Mouse (Mus musculus) G1E (cell line): Measurements from ENCODE around the gene Creb3. TPM values are rescaled to one million over a fixed set of nuclear protein-coding genes. Genes with fewer than 3 reads are reported as not detected.

Experiments
- ATAC-seq: 2 replicates; pipeline ENCODE4 v1.8.0; 2016; ENCODE audit warnings: mild to moderate bottlenecking; ENCODE audit not compliant: insufficient number of reproducible peaks, poor library complexity, low FRiP score, severe bottlenecking; ENCODE audit errors: extremely low read depth
- DNase-seq: peaks from one replicate; pipeline ENCODE4 v3.0.0; 2012; ENCODE audit warnings: low spot score
- H3K27me3 ChIP-seq: 2 replicates; pipeline ENCODE4 v1.6.1; 2012; ENCODE audit warnings: mild to moderate bottlenecking, low read length, inconsistent platforms; ENCODE audit not compliant: insufficient read depth
- H3K36me3 ChIP-seq: replicated peaks from 2 replicates; pipeline ENCODE3; 2012; ENCODE audit warnings: mild to moderate bottlenecking, inconsistent platforms
- H3K4me1 ChIP-seq: 2 replicates; pipeline ENCODE4 v1.6.1; 2012; ENCODE audit warnings: low read depth, low read length, inconsistent platforms, mixed read lengths; ENCODE audit not compliant: insufficient read depth
- H3K4me3 ChIP-seq: 2 replicates; pipeline ENCODE4 v1.5.1; 2012; ENCODE audit warnings: low read depth, mild to moderate bottlenecking, inconsistent platforms, low read length, moderate library complexity, mixed read lengths
- H3K9me3 ChIP-seq: replicated peaks from 2 replicates; pipeline ENCODE4 v1.6.1; 2012; ENCODE audit warnings: inconsistent platforms
- CTCF ChIP-seq: IDR thresholded peaks from 2 replicates; pipeline ENCODE4 v1.5.1; 2012; ENCODE audit warnings: low read depth, low read length, inconsistent platforms, mixed read lengths
- GATA1 ChIP-seq: IDR thresholded peaks from 2 replicates; pipeline ENCODE4 v1.6.1; 2012; ENCODE audit warnings: borderline replicate concordance, low read length, inconsistent platforms, mixed read lengths
- GATA2 ChIP-seq: IDR thresholded peaks from 2 replicates; pipeline ENCODE4 v1.6.1; 2012; ENCODE audit warnings: low read depth, low read length, inconsistent platforms, borderline replicate concordance
- POLR2AphosphoS5 ChIP-seq: IDR thresholded peaks from 2 replicates; pipeline ENCODE4 v1.6.1; 2012; ENCODE audit warnings: low read depth, low read length, inconsistent platforms; ENCODE audit not compliant: insufficient replicate concordance
- TAL1 ChIP-seq: conservative IDR thresholded peaks from 2 replicates; pipeline ENCODE4 v1.6.1; 2012; ENCODE audit warnings: low read depth, low read length, inconsistent platforms, mixed read lengths
- polyA plus RNA-seq: library from polyadenylated mRNA; stranded (reverse); fragments of >175 nt; gene quantifications from 2 replicates; pipeline ENCODE4 v1.2.3, GENCODE M21; 2012
- total RNA-seq, 2 experiments: library from RNA; stranded (forward) in 1 of 2; stranded (reverse) in 1 of 2; fragments of 200-1000 nt in 1 of 2; fragments of >200 nt in 1 of 2; fragmentation: Nextera tagmentation in 1 of 2; gene quantifications; 2 replicates each; pipeline ENCODE4 v1.2.3; 2014 to 2017

Gene Creb3
- total and polyA plus RNA-seq, 3 experiments = 1.9 to 60.0 (median 9.4) TPM

- Histone ChIP-seq H3K4me3 (peak overlapping the region; percentile 18; the same call in 1 of the 2 replicates), H3K36me3 (no peaks in the 10 kb centered on the region), H3K9me3 (no peaks in the 10 kb centered on the region), H3K4me1 (peaks cover 56% of the 10 kb centered on the region), H3K27me3 (no peaks in the 10 kb centered on the region)
- peak; percentile 67 for ATAC-seq
- TF ChIP-seq TAL1 (peak; percentile 63), CTCF (no peak), GATA2 (no peak), POLR2AphosphoS5 (no peak)
- DNase-seq = peak; percentile 36
These were observed 42.9 kb downstream of the Creb3 start for GRCm38 (mm10) chr4:43604751-43605685.

DNA sequence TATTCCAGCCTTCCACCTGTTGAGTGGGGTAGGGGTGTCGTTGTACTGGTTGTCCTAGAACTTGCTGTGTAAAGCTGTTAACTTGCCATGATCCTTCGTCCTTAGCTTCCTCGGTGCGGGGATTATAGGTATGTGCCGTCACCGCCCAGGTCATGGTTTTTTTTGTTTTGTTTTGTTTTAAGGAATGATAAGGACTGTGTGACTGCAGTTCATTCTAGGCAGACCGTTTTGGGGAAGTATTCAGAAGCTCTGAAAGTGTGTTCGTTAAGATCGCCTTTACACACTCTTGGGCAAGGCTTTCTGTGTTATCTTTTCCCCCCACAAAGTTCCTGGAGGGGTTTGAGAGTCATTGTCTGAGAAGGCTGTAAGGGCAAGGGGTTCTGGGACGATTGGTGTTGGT is 50.4 kb downstream of the Creb3 start:
- no peak for TF ChIP-seq GATA1
- TF ChIP-seq POLR2AphosphoS5 = no peak
- peak; percentile 25; the same call in 1 of the 2 replicates for TF ChIP-seq TAL1
- TF ChIP-seq CTCF = no peak
- Histone ChIP-seq H3K4me1 (peaks cover 33% of the 10 kb centered on the region), H3K36me3 (no peaks in the 10 kb centered on the region), H3K9me3 (no peaks in the 10 kb centered on the region), H3K27me3 (no peaks in the 10 kb centered on the region), H3K4me3 (peak overlapping the region; percentile 59; the same call in 1 of the 2 replicates)
- no peak for DNase-seq
- peak; percentile 63 for ATAC-seq

DNA sequence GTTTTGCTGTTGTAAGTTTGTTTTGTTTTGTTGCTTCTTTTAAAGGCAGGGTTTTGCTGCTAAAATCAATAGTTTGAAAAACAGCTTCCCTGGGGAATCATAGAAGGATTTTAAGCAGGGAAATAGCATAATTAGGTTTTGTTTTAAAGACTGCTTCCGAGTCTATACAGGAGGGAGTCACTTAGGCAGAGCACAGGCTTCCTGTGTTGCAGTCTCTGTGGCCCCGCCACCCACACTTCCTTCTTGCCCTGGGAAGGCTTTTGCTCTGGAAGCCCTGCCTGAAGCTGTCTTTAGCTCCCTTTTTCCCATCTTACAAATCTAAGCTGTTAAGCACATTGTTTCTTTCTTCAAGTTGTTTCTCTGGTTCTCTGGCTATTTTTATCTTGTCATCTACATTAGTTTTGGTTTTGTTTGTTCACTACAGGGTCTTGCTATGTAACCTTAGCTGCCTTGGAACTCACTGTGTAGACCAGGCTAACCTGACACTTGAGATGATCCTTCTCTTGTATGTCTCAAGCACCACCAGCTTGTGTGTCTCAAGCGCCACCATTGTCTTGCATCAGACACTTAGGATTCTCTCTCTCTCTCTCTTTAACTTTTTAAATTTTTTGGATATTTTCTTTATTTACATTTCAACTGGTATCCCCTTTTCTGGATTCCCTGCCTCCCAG is 51.1 kb downstream of the Creb3 start:
- DNase-seq = no peak
- Histone ChIP-seq H3K4me3 (peak overlapping the region; percentile 59; the same call in 1 of the 2 replicates), H3K4me1 (peaks cover 30% of the 10 kb centered on the region), H3K27me3 (no peaks in the 10 kb centered on the region), H3K9me3 (no peaks in the 10 kb centered on the region), H3K36me3 (no peaks in the 10 kb centered on the region)
- ATAC-seq = peak; percentile 76
- TF ChIP-seq TAL1 = no peak
- TF ChIP-seq POLR2AphosphoS5 = no peak
- TF ChIP-seq GATA2 = no peak
- TF ChIP-seq GATA1 = no peak
- no peak for TF ChIP-seq CTCF

Other genes starting within 250 kb of the Creb3 start
Only the 20 nearest of the 23 such genes appear.
- not detected in 2 replicates for gene Fam166b, start 133.2 kb upstream of the Creb3 start, total RNA-seq (2014; fragmentation: Nextera tagmentation)
- gene Fam166b, start 133.2 kb upstream of the Creb3 start, total RNA-seq (2017) = 0.11 TPM in 1 of 2 replicates, not detected in the other
- gene Fam166b, start 133.2 kb upstream of the Creb3 start, polyA plus RNA-seq = not detected in 2 replicates
- gene Tesk1, start 120.4 kb upstream of the Creb3 start, total RNA-seq (2014; fragmentation: Nextera tagmentation) = 23.5 and 26.3 TPM in 2 replicates
- 8.7 and 10.6 TPM in 2 replicates for gene Tesk1, start 120.4 kb upstream of the Creb3 start, total RNA-seq (2017)
- gene Tesk1, start 120.4 kb upstream of the Creb3 start, polyA plus RNA-seq = 55.8 and 64.0 TPM in 2 replicates
- gene Cd72, start 107.7 kb upstream of the Creb3 start, total RNA-seq (2014; fragmentation: Nextera tagmentation) = 0.87 TPM in 1 of 2 replicates, not detected in the other
- 0.16 and 1.3 TPM in 2 replicates for gene Cd72, start 107.7 kb upstream of the Creb3 start, total RNA-seq (2017)
- gene Cd72, start 107.7 kb upstream of the Creb3 start, polyA plus RNA-seq = 1.0 and 1.5 TPM in 2 replicates
- not detected in 2 replicates for gene Sit1, start 78.6 kb upstream of the Creb3 start, total RNA-seq (2014; fragmentation: Nextera tagmentation)
- not detected in 2 replicates for gene Sit1, start 78.6 kb upstream of the Creb3 start, total RNA-seq (2017)
- not detected in 2 replicates for gene Sit1, start 78.6 kb upstream of the Creb3 start, polyA plus RNA-seq
- gene Ccdc107, start 69.4 kb upstream of the Creb3 start, total RNA-seq (2014; fragmentation: Nextera tagmentation) = 18.8 and 25.2 TPM in 2 replicates
- 28.3 and 28.6 TPM in 2 replicates for gene Ccdc107, start 69.4 kb upstream of the Creb3 start, total RNA-seq (2017)
- 72.0 and 82.4 TPM in 2 replicates for gene Ccdc107, start 69.4 kb upstream of the Creb3 start, polyA plus RNA-seq
- gene Arhgef39, start 62.6 kb upstream of the Creb3 start, total RNA-seq (2014; fragmentation: Nextera tagmentation) = 23.4 and 71.2 TPM in 2 replicates
- gene Arhgef39, start 62.6 kb upstream of the Creb3 start, total RNA-seq (2017) = 29.0 and 32.4 TPM in 2 replicates
- 16.4 and 21.8 TPM in 2 replicates for gene Arhgef39, start 62.6 kb upstream of the Creb3 start, polyA plus RNA-seq
- gene Car9, start 55.4 kb upstream of the Creb3 start, total RNA-seq (2014; fragmentation: Nextera tagmentation) = not detected in 2 replicates
- 0.11 and 0.12 TPM in 2 replicates for gene Car9, start 55.4 kb upstream of the Creb3 start, total RNA-seq (2017)
- not detected in 2 replicates for gene Car9, start 55.4 kb upstream of the Creb3 start, polyA plus RNA-seq
- gene Tpm2, start 38.6 kb upstream of the Creb3 start, total RNA-seq (2014; fragmentation: Nextera tagmentation) = not detected in 2 replicates
- 0.27 TPM in 1 of 2 replicates, not detected in the other for gene Tpm2, start 38.6 kb upstream of the Creb3 start, total RNA-seq (2017)
- not detected in 2 replicates for gene Tpm2, start 38.6 kb upstream of the Creb3 start, polyA plus RNA-seq
- gene Tln1, start 359 bp downstream of the Creb3 start, total RNA-seq (2014; fragmentation: Nextera tagmentation) = 166 and 262 TPM in 2 replicates
- 127 and 167 TPM in 2 replicates for gene Tln1, start 359 bp downstream of the Creb3 start, total RNA-seq (2017)
- gene Tln1, start 359 bp downstream of the Creb3 start, polyA plus RNA-seq = 138 and 163 TPM in 2 replicates
- gene Rgp1, start 16.4 kb downstream of the Creb3 start, total RNA-seq (2014; fragmentation: Nextera tagmentation) = 48.5 and 54.7 TPM in 2 replicates
- 18.6 and 23.2 TPM in 2 replicates for gene Rgp1, start 16.4 kb downstream of the Creb3 start, total RNA-seq (2017)
- 31.2 and 105 TPM in 2 replicates for gene Rgp1, start 16.4 kb downstream of the Creb3 start, polyA plus RNA-seq
- gene Gba2, start 16.5 kb downstream of the Creb3 start, total RNA-seq (2014; fragmentation: Nextera tagmentation) = 21.4 and 23.8 TPM in 2 replicates
- gene Gba2, start 16.5 kb downstream of the Creb3 start, total RNA-seq (2017) = 12.6 and 14.1 TPM in 2 replicates
- 14.5 and 18.3 TPM in 2 replicates for gene Gba2, start 16.5 kb downstream of the Creb3 start, polyA plus RNA-seq
- not detected in 2 replicates for gene Msmp, start 22.2 kb downstream of the Creb3 start, total RNA-seq (2014; fragmentation: Nextera tagmentation)
- gene Msmp, start 22.2 kb downstream of the Creb3 start, total RNA-seq (2017) = 0.17 TPM in 1 of 2 replicates, not detected in the other
- gene Msmp, start 22.2 kb downstream of the Creb3 start, polyA plus RNA-seq = not detected in 2 replicates
- gene Npr2, start 69.6 kb downstream of the Creb3 start, total RNA-seq (2014; fragmentation: Nextera tagmentation) = 6.3 TPM in 1 of 2 replicates, not detected in the other
- 0.23 and 0.44 TPM in 2 replicates for gene Npr2, start 69.6 kb downstream of the Creb3 start, total RNA-seq (2017)
- gene Npr2, start 69.6 kb downstream of the Creb3 start, polyA plus RNA-seq = 0.04 TPM in 2 replicates
- 0.73 TPM in 1 of 2 replicates, not detected in the other for gene Spag8, start 91.3 kb downstream of the Creb3 start, total RNA-seq (2014; fragmentation: Nextera tagmentation)
- 0.33 and 0.41 TPM in 2 replicates for gene Spag8, start 91.3 kb downstream of the Creb3 start, total RNA-seq (2017)
- gene Spag8, start 91.3 kb downstream of the Creb3 start, polyA plus RNA-seq = not detected in 2 replicates
- gene Hint2, start 94.1 kb downstream of the Creb3 start, total RNA-seq (2014; fragmentation: Nextera tagmentation) = 16.2 and 18.7 TPM in 2 replicates
- 58.3 and 63.1 TPM in 2 replicates for gene Hint2, start 94.1 kb downstream of the Creb3 start, total RNA-seq (2017)
- 42.4 and 50.2 TPM in 2 replicates for gene Hint2, start 94.1 kb downstream of the Creb3 start, polyA plus RNA-seq
- gene Tmem8b, start 106.6 kb downstream of the Creb3 start, total RNA-seq (2014; fragmentation: Nextera tagmentation) = 2.9 and 6.0 TPM in 2 replicates
- gene Tmem8b, start 106.6 kb downstream of the Creb3 start, total RNA-seq (2017) = 0.76 and 1.1 TPM in 2 replicates
- gene Tmem8b, start 106.6 kb downstream of the Creb3 start, polyA plus RNA-seq = 2.9 and 3.6 TPM in 2 replicates
- 0.34 TPM in 1 of 2 replicates, not detected in the other for gene Fam221b, start 106.8 kb downstream of the Creb3 start, total RNA-seq (2014; fragmentation: Nextera tagmentation)
- gene Fam221b, start 106.8 kb downstream of the Creb3 start, total RNA-seq (2017) = 0.49 and 0.58 TPM in 2 replicates
- 0.05 and 0.10 TPM in 2 replicates for gene Fam221b, start 106.8 kb downstream of the Creb3 start, polyA plus RNA-seq
- gene Olfr70, start 138.5 kb downstream of the Creb3 start, total RNA-seq (2014; fragmentation: Nextera tagmentation) = not detected in 2 replicates
- 0.06 TPM in 1 of 2 replicates, not detected in the other for gene Olfr70, start 138.5 kb downstream of the Creb3 start, total RNA-seq (2017)
- gene Olfr70, start 138.5 kb downstream of the Creb3 start, polyA plus RNA-seq = not detected in 2 replicates
- gene Olfr71, start 147.9 kb downstream of the Creb3 start, total RNA-seq (2014; fragmentation: Nextera tagmentation) = not detected in 2 replicates
- gene Olfr71, start 147.9 kb downstream of the Creb3 start, total RNA-seq (2017) = 0.06 and 0.11 TPM in 2 replicates
- not detected in 2 replicates for gene Olfr71, start 147.9 kb downstream of the Creb3 start, polyA plus RNA-seq
- gene Hrct1, start 164.9 kb downstream of the Creb3 start, total RNA-seq (2014; fragmentation: Nextera tagmentation) = not detected in 2 replicates
- gene Hrct1, start 164.9 kb downstream of the Creb3 start, total RNA-seq (2017) = 0.16 TPM in 1 of 2 replicates, not detected in the other
- gene Hrct1, start 164.9 kb downstream of the Creb3 start, polyA plus RNA-seq = not detected in 2 replicates